Mouse (Mus musculus): ENCODE data around the gene Ccdc136. TPM values are rescaled to one million over a fixed set of nuclear protein-coding genes. Genes with fewer than 3 reads are reported as not detected.

Gene Ccdc136
- polyA plus RNA-seq, 1 experiment from 2014 or later, result 37.0 TPM

Small RNAs within 50 kb of the gene (microRNA-seq; reads per million reads assigned to microRNA genes)
- not detected for gene Gm26220
- not detected for gene Gm44354

Other genes with a start within 250 kb of the Ccdc136 start
- gene Rbm28, start 231.3 kb upstream of the Ccdc136 start, polyA plus RNA-seq (2015; fragmentation: Nextera tagmentation; extraction: Ambion mirVana), result 46.9 and 48.8 TPM in 2 replicates
- 1.5 and 1.8 TPM in 2 replicates for gene Prrt4, start 216.7 kb upstream of the Ccdc136 start, polyA plus RNA-seq (2015; fragmentation: Nextera tagmentation; extraction: Ambion mirVana)
- gene Impdh1, start 179.9 kb upstream of the Ccdc136 start, polyA plus RNA-seq (2015; fragmentation: Nextera tagmentation; extraction: Ambion mirVana), result 37.6 and 39.2 TPM in 2 replicates
- gene Hilpda, start 123.8 kb upstream of the Ccdc136 start, polyA plus RNA-seq (2015; fragmentation: Nextera tagmentation; extraction: Ambion mirVana), result 38.3 and 38.6 TPM in 2 replicates
- gene Fam71f2, start 116.7 kb upstream of the Ccdc136 start, polyA plus RNA-seq (2015; fragmentation: Nextera tagmentation; extraction: Ambion mirVana), result 0.67 and 0.75 TPM in 2 replicates
- not detected in 2 replicates for gene Fam71f1, start 77.2 kb upstream of the Ccdc136 start, polyA plus RNA-seq (2015; fragmentation: Nextera tagmentation; extraction: Ambion mirVana)
- gene Calu, start 48.2 kb upstream of the Ccdc136 start, polyA plus RNA-seq (2015; fragmentation: Nextera tagmentation; extraction: Ambion mirVana), result 163 and 177 TPM in 2 replicates
- 0.44 TPM in 2 replicates for gene Opn1sw, start 7.8 kb upstream of the Ccdc136 start, polyA plus RNA-seq (2015; fragmentation: Nextera tagmentation; extraction: Ambion mirVana)
- gene Flnc, start 36.9 kb downstream of the Ccdc136 start, polyA plus RNA-seq (2015; fragmentation: Nextera tagmentation; extraction: Ambion mirVana), result 1.5 and 1.6 TPM in 2 replicates
- 289 and 294 TPM in 2 replicates for gene Atp6v1f, start 71.4 kb downstream of the Ccdc136 start, polyA plus RNA-seq (2015; fragmentation: Nextera tagmentation; extraction: Ambion mirVana)
- 0.41 and 0.45 TPM in 2 replicates for gene Atp6v1fnb, start 75.1 kb downstream of the Ccdc136 start, polyA plus RNA-seq (2015; fragmentation: Nextera tagmentation; extraction: Ambion mirVana)
- 6.3 and 8.0 TPM in 2 replicates for gene Kcp, start 111.6 kb downstream of the Ccdc136 start, polyA plus RNA-seq (2015; fragmentation: Nextera tagmentation; extraction: Ambion mirVana)
- 1.0 and 1.2 TPM in 2 replicates for gene Irf5, start 130.3 kb downstream of the Ccdc136 start, polyA plus RNA-seq (2015; fragmentation: Nextera tagmentation; extraction: Ambion mirVana)
- gene Tnpo3, start 213.6 kb downstream of the Ccdc136 start, polyA plus RNA-seq (2015; fragmentation: Nextera tagmentation; extraction: Ambion mirVana), result 102 and 110 TPM in 2 replicates

Data from forebrain, embryonic 13.5 days (tissue).